Mouse (Mus musculus): ENCODE results near the gene Hspb11. TPM values are rescaled to one million over a fixed set of nuclear protein-coding genes. Genes with fewer than 3 reads are reported as not detected.

The Hspb11 gene
- polyA plus RNA-seq, 1 experiment from 2014 or later: 44.6 TPM

DNA sequence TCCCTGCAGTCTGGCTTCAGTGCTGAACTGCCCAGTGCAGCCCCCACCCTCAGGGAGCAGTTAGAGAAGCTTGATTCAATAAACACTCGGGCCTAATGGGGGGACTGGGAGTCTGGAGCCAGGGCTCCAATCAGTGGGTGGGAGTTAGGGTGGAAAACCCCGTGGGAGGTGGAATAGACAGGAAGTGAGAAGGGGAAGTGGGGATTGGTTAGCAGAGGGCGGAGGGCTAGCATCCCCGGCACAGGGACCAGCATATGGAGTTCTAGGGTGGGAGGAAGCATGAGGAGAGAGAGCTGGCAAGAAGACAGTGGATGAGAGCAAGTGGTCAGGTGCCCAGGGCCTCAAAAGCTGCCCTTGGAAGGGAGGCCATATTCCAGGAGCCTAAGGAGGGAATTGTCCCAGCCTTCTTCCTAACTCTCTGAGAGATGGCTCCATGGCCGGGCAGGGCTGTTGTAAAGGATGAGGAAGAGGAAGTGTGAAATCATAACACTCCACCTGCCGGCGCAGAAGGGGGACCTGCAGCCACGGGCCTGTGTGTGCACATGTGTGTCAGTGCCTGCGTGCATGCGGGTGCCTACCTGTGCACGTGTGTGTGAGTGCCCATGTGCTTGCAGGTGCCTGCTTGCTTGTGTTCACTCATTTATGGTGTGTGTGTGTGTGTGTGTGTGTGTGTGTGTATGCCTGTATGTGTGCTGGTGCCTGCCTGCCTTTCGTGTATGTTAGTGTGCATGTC, 39.9 kb upstream of the Hspb11 start:
- ATAC-seq: no peak
- Histone ChIP-seq H3K4me1 (ENCODE audit: insufficient read depth, low read depth, low read length) (no peaks in the 10 kb centered on the region), H3K9me3 (ENCODE audit: low read length) (no peaks in the 10 kb centered on the region), H3K4me3 (ENCODE audit: low read depth, low read length) (no peak overlapping the region), H3K36me3 (ENCODE audit: insufficient read depth, low read length) (no peaks in the 10 kb centered on the region), H3K4me2 (replicated peaks; ENCODE audit: low read depth, low read length) (no peak overlapping the region), H3K27ac (ENCODE audit: low read length) (no peak overlapping the region), H3K9ac (replicated peaks; ENCODE audit: low read depth) (no peak overlapping the region), H3K27me3 (replicated peaks; ENCODE audit: insufficient read depth, low read length) (no peaks in the 10 kb centered on the region)
- TF ChIP-seq CTCF (IDR thresholded peaks at IDR 0.05) (peak; percentile 11; the same call in 1 of the 2 replicates), EP300 (IDR thresholded peaks at IDR 0.05) (no peak)
- WGBS: 44% methylated on average over 12 of the region's 12 CpGs
- DNase-seq (ENCODE audit: low spot score): no peak

DNA sequence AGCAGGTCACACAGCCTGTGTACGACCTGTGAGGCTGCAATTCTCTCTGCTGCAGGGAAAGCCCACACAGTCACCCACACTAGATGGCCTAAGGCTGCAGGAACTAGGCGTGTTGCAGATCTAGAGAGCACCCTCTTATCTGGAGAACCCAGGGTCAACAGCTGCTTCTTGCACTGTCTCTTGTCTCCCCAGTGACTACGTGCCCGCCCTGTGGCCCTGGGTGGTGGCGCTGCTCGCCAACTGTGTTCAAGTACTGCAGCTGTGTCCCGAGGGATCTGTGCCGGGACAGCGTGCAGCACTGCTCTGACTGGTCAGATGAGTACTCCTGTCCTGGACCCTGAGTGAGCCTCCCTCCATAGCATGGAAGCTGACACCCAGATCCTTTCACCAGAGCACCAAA, 35.8 kb upstream of the Hspb11 start:
- H3K27ac ChIP-seq (ENCODE audit: low read length): no peak overlapping the region
- WGBS: 48% methylated on average over 9 of the region's 9 CpGs
- peak; percentile 23; the same call in 1 of the 2 replicates for ATAC-seq
- H3K9me3 ChIP-seq (ENCODE audit: low read length): no peaks in the 10 kb centered on the region
- no peaks in the 10 kb centered on the region for H3K36me3 ChIP-seq (ENCODE audit: insufficient read depth, low read length)
- H3K9ac ChIP-seq (replicated peaks; ENCODE audit: low read depth): no peak overlapping the region
- no peak overlapping the region for H3K4me2 ChIP-seq (replicated peaks; ENCODE audit: low read depth, low read length)
- no peaks in the 10 kb centered on the region for H3K4me1 ChIP-seq (ENCODE audit: insufficient read depth, low read depth, low read length)
- no peak overlapping the region for H3K4me3 ChIP-seq (ENCODE audit: low read depth, low read length)
- DNase-seq (ENCODE audit: low spot score): no peak
- no peaks in the 10 kb centered on the region for H3K27me3 ChIP-seq (replicated peaks; ENCODE audit: insufficient read depth, low read length)
- no peak for TF ChIP-seq CTCF (IDR thresholded peaks at IDR 0.05)
- TF ChIP-seq EP300 (IDR thresholded peaks at IDR 0.05): no peak

DNA sequence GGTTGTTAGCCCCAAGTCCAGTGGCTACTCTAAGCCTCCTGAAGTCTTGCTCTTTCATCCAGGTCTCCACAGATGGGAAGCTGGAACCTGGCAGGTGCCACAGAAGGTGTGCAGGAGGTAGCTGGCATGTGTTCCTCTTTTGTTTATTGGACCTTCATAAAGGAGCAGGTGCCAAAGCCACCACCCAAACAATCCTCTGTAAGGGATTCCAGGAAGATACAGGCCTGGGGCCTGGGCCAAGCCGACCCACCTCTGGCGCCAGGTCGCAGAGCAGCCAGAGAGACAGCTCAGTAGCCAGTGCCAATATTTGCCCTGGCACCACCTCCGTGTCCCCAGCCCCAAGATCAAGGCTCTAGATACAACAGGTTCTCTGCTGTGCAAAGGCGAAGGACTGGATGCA, 31.9 kb upstream of the Hspb11 start:
- no peaks in the 10 kb centered on the region for H3K36me3 ChIP-seq (ENCODE audit: insufficient read depth, low read length)
- H3K27ac ChIP-seq (ENCODE audit: low read length): no peak overlapping the region
- no peak for ATAC-seq
- no peak for DNase-seq (ENCODE audit: low spot score)
- no peaks in the 10 kb centered on the region for H3K4me1 ChIP-seq (ENCODE audit: insufficient read depth, low read depth, low read length)
- no peaks in the 10 kb centered on the region for H3K9me3 ChIP-seq (ENCODE audit: low read length)
- H3K27me3 ChIP-seq (replicated peaks; ENCODE audit: insufficient read depth, low read length): no peaks in the 10 kb centered on the region
- no peak for TF ChIP-seq CTCF (IDR thresholded peaks at IDR 0.05)
- no peak for TF ChIP-seq EP300 (IDR thresholded peaks at IDR 0.05)
- no peak overlapping the region for H3K9ac ChIP-seq (replicated peaks; ENCODE audit: low read depth)
- 53% methylated on average over 5 of the region's 5 CpGs for WGBS
- H3K4me3 ChIP-seq (ENCODE audit: low read depth, low read length): no peak overlapping the region
- H3K4me2 ChIP-seq (replicated peaks; ENCODE audit: low read depth, low read length): no peak overlapping the region

DNA sequence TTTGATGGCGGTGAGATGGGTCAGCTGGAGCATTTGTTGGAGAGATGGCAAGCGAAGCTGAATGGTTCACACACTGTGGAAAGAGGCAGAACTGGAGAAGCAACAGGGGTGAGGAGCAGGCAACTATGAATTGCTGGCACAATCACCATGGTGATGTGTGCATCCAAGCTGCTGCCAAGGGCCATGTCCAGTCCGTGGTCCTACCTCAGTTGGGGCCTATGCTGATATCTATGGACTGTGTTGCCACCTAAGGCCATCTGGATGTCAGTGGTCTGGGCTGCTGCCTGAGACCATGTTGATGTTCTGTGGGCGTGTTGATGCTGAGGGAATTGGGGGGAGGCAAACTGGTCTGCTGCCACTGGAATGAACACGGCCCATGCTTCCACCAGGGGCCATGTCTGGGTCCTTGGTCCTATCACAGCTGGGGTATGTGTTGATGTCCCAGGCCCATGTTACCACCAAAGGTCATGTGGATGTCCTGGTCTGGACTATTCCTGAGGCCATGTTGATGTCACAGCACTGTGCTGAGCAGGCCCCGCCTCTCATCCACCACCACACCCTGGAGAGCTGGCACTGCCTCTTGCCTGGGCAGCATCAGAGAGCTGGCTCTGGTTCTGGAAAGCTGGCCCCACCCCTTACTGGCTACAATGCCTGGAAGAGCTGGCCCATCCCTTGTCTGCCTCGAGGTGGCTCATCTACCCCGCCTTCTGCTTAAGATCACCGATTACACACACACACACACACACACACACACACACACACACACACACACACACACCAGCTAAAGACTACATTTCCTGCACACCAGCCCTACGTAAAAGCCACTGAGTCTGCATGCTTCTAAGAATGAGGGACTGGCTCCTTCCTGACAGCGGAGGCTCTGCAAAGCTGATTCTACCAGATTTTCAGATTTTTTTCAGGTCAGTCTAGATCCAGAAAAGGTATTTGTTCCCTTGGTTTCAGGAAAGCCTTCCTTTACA, 29.9 kb upstream of the Hspb11 start:
- Histone ChIP-seq H3K36me3 (ENCODE audit: insufficient read depth, low read length) (no peaks in the 10 kb centered on the region), H3K27me3 (replicated peaks; ENCODE audit: insufficient read depth, low read length) (no peaks in the 10 kb centered on the region), H3K9ac (replicated peaks; ENCODE audit: low read depth) (no peak overlapping the region), H3K9me3 (ENCODE audit: low read length) (no peaks in the 10 kb centered on the region), H3K4me2 (replicated peaks; ENCODE audit: low read depth, low read length) (no peak overlapping the region), H3K4me3 (ENCODE audit: low read depth, low read length) (no peak overlapping the region), H3K27ac (ENCODE audit: low read length) (no peak overlapping the region), H3K4me1 (ENCODE audit: insufficient read depth, low read depth, low read length) (no peaks in the 10 kb centered on the region)
- peak; percentile 71 for DNase-seq (ENCODE audit: low spot score)
- TF ChIP-seq EP300 (IDR thresholded peaks at IDR 0.05): no peak
- TF ChIP-seq CTCF (IDR thresholded peaks at IDR 0.05): no peak
- 65% methylated on average over 11 of the region's 11 CpGs for WGBS
- ATAC-seq: peak; percentile 92

DNA sequence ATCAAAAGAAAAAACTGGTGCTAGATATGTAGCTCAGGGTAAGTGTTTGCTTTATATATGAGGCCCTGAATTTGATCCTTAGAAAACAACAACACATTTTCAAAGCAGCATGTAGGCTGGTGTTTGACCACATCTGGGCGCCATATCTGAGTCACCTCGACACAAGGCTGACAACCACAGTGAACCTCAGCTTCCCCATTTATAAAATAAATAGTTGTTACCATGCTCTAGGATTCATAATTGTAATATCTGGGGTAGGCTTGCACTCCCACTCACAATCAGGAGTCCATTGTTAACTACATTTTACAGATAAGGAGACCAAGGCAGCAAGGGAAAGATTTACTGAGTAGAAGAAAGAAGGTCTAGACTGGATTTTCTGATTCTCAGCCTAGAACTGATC, 27.1 kb upstream of the Hspb11 start:
- H3K27ac ChIP-seq (ENCODE audit: low read length): no peak overlapping the region
- no peak overlapping the region for H3K9ac ChIP-seq (replicated peaks; ENCODE audit: low read depth)
- H3K9me3 ChIP-seq (ENCODE audit: low read length): no peaks in the 10 kb centered on the region
- H3K27me3 ChIP-seq (replicated peaks; ENCODE audit: insufficient read depth, low read length): no peaks in the 10 kb centered on the region
- no peak overlapping the region for H3K4me3 ChIP-seq (ENCODE audit: low read depth, low read length)
- no peaks in the 10 kb centered on the region for H3K36me3 ChIP-seq (ENCODE audit: insufficient read depth, low read length)
- H3K4me2 ChIP-seq (replicated peaks; ENCODE audit: low read depth, low read length): no peak overlapping the region
- ATAC-seq: no peak
- no peak for TF ChIP-seq EP300 (IDR thresholded peaks at IDR 0.05)
- TF ChIP-seq CTCF (IDR thresholded peaks at IDR 0.05): no peak
- no peak for DNase-seq (ENCODE audit: low spot score)
- peaks cover 5% of the 10 kb centered on the region; the same call in 1 of the 2 replicates for H3K4me1 ChIP-seq (ENCODE audit: insufficient read depth, low read depth, low read length)
- WGBS: 84% methylated on average over 2 of the region's 2 CpGs

DNA sequence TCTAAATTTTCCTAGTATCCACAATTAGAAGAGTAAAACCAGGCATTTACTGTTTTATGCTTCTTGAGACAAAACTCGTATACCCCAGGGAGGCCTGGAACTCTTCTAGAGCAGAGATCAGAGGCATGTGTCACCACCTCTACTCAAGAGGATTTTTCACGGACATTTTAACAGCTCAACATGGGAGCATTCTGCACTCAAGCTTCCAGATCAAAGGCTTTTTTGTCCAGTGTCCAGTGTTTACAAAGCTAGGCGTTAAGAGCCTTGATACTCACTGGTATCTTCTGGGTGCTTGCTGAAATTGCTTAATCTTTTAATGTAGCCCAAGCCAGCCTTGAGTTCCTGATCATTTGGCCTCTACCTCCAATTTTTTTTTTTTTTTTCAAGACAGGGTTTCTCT, 21.2 kb upstream of the Hspb11 start:
- WGBS: 42% methylated on average over 3 of the region's 3 CpGs
- Histone ChIP-seq H3K27ac (ENCODE audit: low read length) (no peak overlapping the region), H3K4me1 (ENCODE audit: insufficient read depth, low read depth, low read length) (peaks cover 6% of the 10 kb centered on the region; the same call in 1 of the 2 replicates), H3K4me3 (ENCODE audit: low read depth, low read length) (no peak overlapping the region), H3K9ac (replicated peaks; ENCODE audit: low read depth) (no peak overlapping the region), H3K9me3 (ENCODE audit: low read length) (no peaks in the 10 kb centered on the region), H3K27me3 (replicated peaks; ENCODE audit: insufficient read depth, low read length) (no peaks in the 10 kb centered on the region), H3K4me2 (replicated peaks; ENCODE audit: low read depth, low read length) (no peak overlapping the region), H3K36me3 (ENCODE audit: insufficient read depth, low read length) (peaks cover 12% of the 10 kb centered on the region)
- no peak for TF ChIP-seq CTCF (IDR thresholded peaks at IDR 0.05)
- no peak; the same call in 1 of the 2 replicates for TF ChIP-seq EP300 (IDR thresholded peaks at IDR 0.05)
- DNase-seq (ENCODE audit: low spot score) (peak; percentile 77), ATAC-seq (peak; percentile 91)
